Mouse (Mus musculus): ENCODE measurements at regions not wholly inside any gene's neighbourhood (a gene's known extent, or its start where the extent isn't known, plus 50 kb on each side); places are given as distances from the start of the nearest gene placed in this dataset.

DNA sequence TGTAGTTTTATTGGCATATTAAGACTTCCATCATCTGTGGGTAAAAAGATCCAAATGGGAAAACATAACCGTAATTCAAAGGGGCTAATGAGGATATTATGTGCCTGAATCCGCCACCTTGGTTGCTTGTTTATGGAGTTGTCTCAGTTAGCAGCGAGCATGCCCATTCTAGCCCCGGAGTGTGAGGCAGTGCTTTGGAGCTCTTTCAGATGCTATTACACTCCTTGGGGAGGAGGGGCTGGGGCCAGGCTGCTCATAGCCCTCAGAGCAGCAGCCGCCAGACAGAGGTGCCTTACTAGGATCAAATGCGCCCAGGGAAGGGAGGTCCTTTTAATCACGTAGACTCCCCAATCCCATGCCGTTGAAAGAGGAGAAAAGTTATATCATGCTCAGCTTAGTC, 60.9 kb upstream of the Msx2 start:
- DNase-seq (ENCODE audit: low spot score): peak; percentile 39
- H3K9me3 ChIP-seq: no peaks in the 10 kb centered on the region
- H3K27ac ChIP-seq (replicated peaks): no peak overlapping the region
- peaks cover 27% of the 10 kb centered on the region for H3K4me1 ChIP-seq
- H3K36me3 ChIP-seq (replicated peaks): no peaks in the 10 kb centered on the region
- peaks cover 12% of the 10 kb centered on the region for H3K27me3 ChIP-seq (replicated peaks; ENCODE audit: low read depth, poor library complexity, severe bottlenecking)
- WGBS: 51% methylated on average over 8 of the region's 8 CpGs
- H3K4me3 ChIP-seq: no peak overlapping the region

DNA sequence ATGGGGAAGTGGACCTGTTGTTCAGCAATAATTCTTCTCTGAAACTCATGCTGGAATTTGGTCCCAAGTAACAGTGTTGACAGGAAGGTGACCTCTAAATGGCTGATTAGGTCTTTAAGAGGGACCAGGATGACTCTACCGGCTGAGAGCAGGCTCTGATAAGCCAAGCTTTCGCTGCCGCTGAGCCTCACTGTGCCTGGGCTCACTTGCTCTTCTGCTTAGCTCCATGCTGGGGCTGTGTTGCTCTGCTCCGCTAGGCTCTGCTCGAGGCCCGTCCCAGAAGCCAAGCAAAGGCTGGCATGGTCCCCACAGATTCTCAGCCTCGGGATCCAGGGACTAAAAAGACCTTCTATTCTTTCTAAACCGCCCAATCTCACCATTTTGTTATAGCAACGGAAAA, 54.0 kb upstream of the Msx2 start:
- DNase-seq (ENCODE audit: low spot score): no peak
- H3K9me3 ChIP-seq: no peaks in the 10 kb centered on the region
- no peak overlapping the region for H3K4me3 ChIP-seq
- H3K36me3 ChIP-seq (replicated peaks): no peaks in the 10 kb centered on the region
- no peak overlapping the region for H3K27ac ChIP-seq (replicated peaks)
- peaks cover 21% of the 10 kb centered on the region for H3K4me1 ChIP-seq
- WGBS: 86% methylated on average over 9 of the region's 9 CpGs
- peaks cover 15% of the 10 kb centered on the region for H3K27me3 ChIP-seq (replicated peaks; ENCODE audit: low read depth, poor library complexity, severe bottlenecking)

DNA sequence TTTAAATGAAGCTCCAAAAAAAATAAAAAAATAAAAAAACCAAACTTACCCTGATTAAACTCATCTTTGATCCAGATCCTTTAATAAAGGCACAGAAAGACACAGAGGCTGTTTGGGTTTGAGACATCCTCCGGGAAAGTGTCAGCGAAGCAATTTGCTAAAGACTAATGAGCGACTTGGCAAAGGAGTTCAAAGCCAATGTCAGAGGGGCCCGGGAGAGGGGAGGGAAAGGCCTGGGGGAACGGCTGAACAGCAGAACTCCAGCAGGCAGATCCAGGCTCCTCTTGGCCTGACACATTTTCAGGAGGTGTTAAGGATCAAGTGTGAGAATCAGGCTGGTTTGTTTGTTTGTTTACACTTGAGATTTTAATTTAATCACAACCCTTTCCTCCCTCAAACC, 49.9 kb upstream of the Msx2 start:
- Histone ChIP-seq H3K4me3 (no peak overlapping the region), H3K27me3 (replicated peaks; ENCODE audit: low read depth, poor library complexity, severe bottlenecking) (peaks cover 13% of the 10 kb centered on the region; the same call in 1 of the 2 replicates), H3K9me3 (no peaks in the 10 kb centered on the region), H3K27ac (replicated peaks) (no peak overlapping the region), H3K36me3 (replicated peaks) (no peaks in the 10 kb centered on the region), H3K4me1 (peaks cover 37% of the 10 kb centered on the region)
- whole genome bisulfite sequencing: 46% methylated on average over 5 of the region's 5 CpGs
- no peak for DNase-seq (ENCODE audit: low spot score)

Measured in embryonic facial prominence, embryonic 10.5 days (tissue).